ENCODE assay signal across 8 mouse cellular contexts in genomic region chr11:95414536-95415161, GRCm38 (mm10). TPM values are rescaled to one million over a fixed set of nuclear protein-coding genes. Genes with fewer than 3 reads are reported as not detected.
DNase-seq lines count a peak whose midpoint lies in the region; ATAC-seq and TF ChIP-seq lines count a peak whose summit lies in the region.

No protein-coding gene starts in this region.

- peak; percentile 94 for DNase-seq in c-Kit-positive CD71-positive TER-119-positive erythroid progenitor cells, embryonic 14.5 days (ENCODE audit: low spot score)
- DNase-seq in heart, postnatal 0 days (ENCODE audit: low spot score): peak; percentile 98
- peak; percentile 96 for DNase-seq in kidney, postnatal 36 days
- DNase-seq in liver, embryonic 14.5 days (ENCODE audit: low read depth in 3 of 3, low spot score in 3 of 3): peak; percentile 90 to 94 (median 91)
- peak; percentile 99 for DNase-seq in neural tube, embryonic 10.5 days (ENCODE audit: extremely low spot score, low spot score)

- peak overlapping the region; percentile 63 for H3K9ac ChIP-seq in ES-Bruce4 (ENCODE audit: low read depth, poor library complexity, severe bottlenecking)
- H3K9ac ChIP-seq in forebrain, embryonic 12.5 days: peak overlapping the region; percentile 62
- H3K9ac ChIP-seq in heart, postnatal 0 days (replicated peaks; ENCODE audit: low read depth, low read length): peak overlapping the region; percentile 67
- H3K9ac ChIP-seq in liver, embryonic 14.5 days (replicated peaks): peak overlapping the region; percentile 80
- H3K9ac ChIP-seq in stomach, embryonic 15.5 days: peak overlapping the region; percentile 27; the same call in 1 of the 2 replicates

- peaks cover 9% of the 10 kb centered on the region for H3K27me3 ChIP-seq in ES-Bruce4 (ENCODE audit: control insufficient read depth, insufficient read depth, low read length, poor library complexity, severe bottlenecking)
- peaks cover 16% of the 10 kb centered on the region for H3K27me3 ChIP-seq in forebrain, embryonic 12.5 days
- H3K27me3 ChIP-seq in heart, postnatal 0 days (ENCODE audit: control insufficient read depth, insufficient read depth, low read length): no peaks in the 10 kb centered on the region
- no peaks in the 10 kb centered on the region; the same call in 1 of the 2 replicates for H3K27me3 ChIP-seq in liver, embryonic 14.5 days (ENCODE audit: control insufficient read depth, insufficient read depth, low read length)
- no peaks in the 10 kb centered on the region for H3K27me3 ChIP-seq in stomach, embryonic 15.5 days (replicated peaks)

- peak overlapping the region; percentile 82 for H3K4me3 ChIP-seq in ES-Bruce4 (ENCODE audit: low read depth, low read length)
- H3K4me3 ChIP-seq in forebrain, embryonic 12.5 days (replicated peaks): peak overlapping the region; percentile 59
- H3K4me3 ChIP-seq in heart, postnatal 0 days (ENCODE audit: low read depth, low read length): peak overlapping the region; percentile 67
- H3K4me3 ChIP-seq in liver, embryonic 14.5 days (ENCODE audit: insufficient read depth in 1 of 2, low read depth in 2 of 2, low read length in 2 of 2): peak overlapping the region; percentile 81 to 96
- peak overlapping the region; percentile 71 for H3K4me3 ChIP-seq in stomach, embryonic 15.5 days (replicated peaks)

- H3K36me3 ChIP-seq in ES-Bruce4 (ENCODE audit: control insufficient read depth, insufficient read depth, low read length, poor library complexity, severe bottlenecking): no peaks in the 10 kb centered on the region
- H3K36me3 ChIP-seq in forebrain, embryonic 12.5 days (replicated peaks): no peaks in the 10 kb centered on the region; the same call in 1 of the 2 replicates
- no peaks in the 10 kb centered on the region for H3K36me3 ChIP-seq in heart, postnatal 0 days (replicated peaks; ENCODE audit: control insufficient read depth, insufficient read depth, low read length)
- peaks cover 4% of the 10 kb centered on the region; the same call in 1 of the 2 replicates for H3K36me3 ChIP-seq in liver, embryonic 14.5 days (replicated peaks; ENCODE audit: control insufficient read depth, insufficient read depth, low read depth)
- no peaks in the 10 kb centered on the region for H3K36me3 ChIP-seq in stomach, embryonic 15.5 days

- H3K27ac ChIP-seq in ES-Bruce4 (ENCODE audit: insufficient read depth, low read length): peak overlapping the region; percentile 78; the same call in 1 of the 2 replicates
- peak overlapping the region; percentile 94 for H3K27ac ChIP-seq in forebrain, embryonic 12.5 days
- peak overlapping the region; percentile 96 for H3K27ac ChIP-seq in heart, postnatal 0 days (ENCODE audit: low read depth)
- peak overlapping the region; percentile 85 for H3K27ac ChIP-seq in liver, embryonic 14.5 days
- H3K27ac ChIP-seq in stomach, embryonic 15.5 days: peak overlapping the region; percentile 97

- no peak for TF ChIP-seq POLR2A in ES-Bruce4 (IDR thresholded peaks at IDR 0.05; ENCODE audit: insufficient read depth, low read length)

- TF ChIP-seq CTCF in ES-Bruce4 (IDR thresholded peaks at IDR 0.05; ENCODE audit: low read depth, low read length): no peak
- peak; percentile 60 for TF ChIP-seq CTCF in heart, postnatal 0 days (IDR thresholded peaks at IDR 0.05; ENCODE audit: low read depth)
- TF ChIP-seq CTCF in liver, embryonic 14.5 days (IDR thresholded peaks at IDR 0.05; ENCODE audit: low read depth): peak; percentile 81

- WGBS in forebrain, embryonic 12.5 days: under 1% methylated on average over 28 of the region's 28 CpGs
- WGBS in heart, postnatal 0 days: under 1% methylated on average over 28 of the region's 28 CpGs
- WGBS in liver, embryonic 14.5 days (ENCODE audit: insufficient replicate concordance): under 1% methylated on average over 28 of the region's 28 CpGs
- WGBS in stomach, embryonic 15.5 days: under 1% methylated on average over 28 of the region's 28 CpGs

- 0 out of 2 replicates have a peak, but pooled peaks have one; percentile 34 for TF ChIP-seq EP300 in ES-Bruce4 (IDR thresholded peaks at IDR 0.05; ENCODE audit: insufficient read depth, low read depth, low read length)
- TF ChIP-seq EP300 in heart, postnatal 0 days (IDR thresholded peaks at IDR 0.05; ENCODE audit: low read depth): no peak
- no peak for TF ChIP-seq EP300 in liver, embryonic 14.5 days (IDR thresholded peaks at IDR 0.05; ENCODE audit: low read depth)

- peak overlapping the region; percentile 69 for H3K4me2 ChIP-seq in forebrain, embryonic 12.5 days
- H3K4me2 ChIP-seq in heart, postnatal 0 days (ENCODE audit: low read depth, low read length): peak overlapping the region; percentile 68
- peak overlapping the region; percentile 80 for H3K4me2 ChIP-seq in liver, embryonic 14.5 days (ENCODE audit: low read depth)
- H3K4me2 ChIP-seq in stomach, embryonic 15.5 days: peak overlapping the region; percentile 74

- ATAC-seq in forebrain, embryonic 12.5 days (ENCODE audit: low FRiP score): peak; percentile 91
- peak; percentile 87 for ATAC-seq in heart, postnatal 0 days (ENCODE audit: insufficient read depth, low read depth)
- peak; percentile 77 for ATAC-seq in liver, embryonic 14.5 days (ENCODE audit: insufficient read depth)
- ATAC-seq in stomach, embryonic 15.5 days (ENCODE audit: insufficient read depth, low FRiP score, low read depth): peak; percentile 84

- H3K9me3 ChIP-seq in ES-Bruce4 (replicated peaks; ENCODE audit: control insufficient read depth, insufficient read depth, low read length, poor library complexity, severe bottlenecking): peaks cover 5% of the 10 kb centered on the region; the same call in 1 of the 2 replicates
- no peaks in the 10 kb centered on the region for H3K9me3 ChIP-seq in forebrain, embryonic 12.5 days
- H3K9me3 ChIP-seq in heart, postnatal 0 days (replicated peaks; ENCODE audit: control insufficient read depth, low read length): no peaks in the 10 kb centered on the region
- H3K9me3 ChIP-seq in liver, embryonic 14.5 days (ENCODE audit: control insufficient read depth, low read length): no peaks in the 10 kb centered on the region
- no peaks in the 10 kb centered on the region for H3K9me3 ChIP-seq in stomach, embryonic 15.5 days

- no peaks in the 10 kb centered on the region for H3K4me1 ChIP-seq in ES-Bruce4 (ENCODE audit: control insufficient read depth, insufficient read depth, low read length)
- peaks cover 18% of the 10 kb centered on the region for H3K4me1 ChIP-seq in forebrain, embryonic 12.5 days
- H3K4me1 ChIP-seq in heart, postnatal 0 days (ENCODE audit: control insufficient read depth, insufficient read depth): peaks cover 11% of the 10 kb centered on the region
- peaks cover 11 to 18% of the 10 kb centered on the region in 2 experiments for H3K4me1 ChIP-seq in liver, embryonic 14.5 days (replicated peaks; ENCODE audit: control insufficient read depth in 2 of 2, insufficient read depth in 2 of 2, low read length in 1 of 2)
- H3K4me1 ChIP-seq in stomach, embryonic 15.5 days: peaks cover 12% of the 10 kb centered on the region

RNA-seq across cellular contexts. Expression of gene Spop, which starts 0.8 kb away (rescaled TPM):
- 38.5 and 40.4 TPM in 2 replicates for polyA plus RNA-seq in ES-Bruce4 (2011; ENCODE audit: insufficient read depth, insufficient read length, low read depth, missing spikeins)
- 193 and 211 TPM in 2 replicates for polyA plus RNA-seq in forebrain, embryonic 12.5 days (2016; fragmentation: Nextera tagmentation; extraction: Ambion mirVana)
- total RNA-seq in heart, postnatal 0 days (2014; rRNA removed; ENCODE audit: low replicate concordance): 34.5 and 38.0 TPM in 2 replicates
- polyA plus RNA-seq in heart, postnatal 0 days (2015; fragmentation: Nextera tagmentation; extraction: Ambion mirVana): 129 and 142 TPM in 2 replicates
- 18.8 and 22.0 TPM in 2 replicates for polyA plus RNA-seq in liver, embryonic 14.5 days (2012; rRNA removed)
- 31.8 and 36.2 TPM in 2 replicates for polyA plus RNA-seq in liver, embryonic 14.5 days (2014; fragmentation: Nextera tagmentation; extraction: Ambion mirVana)
- polyA plus RNA-seq in stomach, embryonic 15.5 days (2015; fragmentation: Nextera tagmentation; extraction: Ambion mirVana): 142 and 151 TPM in 2 replicates

RNA-seq across cellular contexts. Expression of gene Slc35b1, which starts 30.2 kb away (rescaled TPM):
- polyA plus RNA-seq in ES-Bruce4 (2011; ENCODE audit: insufficient read depth, insufficient read length, low read depth, missing spikeins): 47.7 and 51.5 TPM in 2 replicates
- 126 TPM in 2 replicates for polyA plus RNA-seq in forebrain, embryonic 12.5 days (2016; fragmentation: Nextera tagmentation; extraction: Ambion mirVana)
- total RNA-seq in heart, postnatal 0 days (2014; rRNA removed; ENCODE audit: low replicate concordance): 35.2 and 71.6 TPM in 2 replicates
- 70.3 TPM in 2 replicates for polyA plus RNA-seq in heart, postnatal 0 days (2015; fragmentation: Nextera tagmentation; extraction: Ambion mirVana)
- 24.1 and 24.6 TPM in 2 replicates for polyA plus RNA-seq in liver, embryonic 14.5 days (2012; rRNA removed)
- polyA plus RNA-seq in liver, embryonic 14.5 days (2014; fragmentation: Nextera tagmentation; extraction: Ambion mirVana): 37.4 and 44.9 TPM in 2 replicates
- 96.3 and 105 TPM in 2 replicates for polyA plus RNA-seq in stomach, embryonic 15.5 days (2015; fragmentation: Nextera tagmentation; extraction: Ambion mirVana)

Comparison
In these comparisons a context has a peak if more than half of its experiments do, and no peak if none do; other contexts are left out.
1. Peak in every context shown above with its lines: DNase-seq, ATAC-seq, H3K4me3 ChIP-seq and H3K27ac ChIP-seq.
2. H3K9ac ChIP-seq: peak in every context shown above with its lines; median percentile 80 in liver, embryonic 14.5 days; 67 in heart, postnatal 0 days; 63 in ES-Bruce4; 62 in forebrain, embryonic 12.5 days; 27 in stomach, embryonic 15.5 days.